Mouse (Mus musculus): ENCODE results near the gene Kcnab1. TPM values are rescaled to one million over a fixed set of nuclear protein-coding genes. Genes with fewer than 3 reads are reported as not detected.
A peak's percentile ranks its signal among the peaks of the same experiment; 100 is the strongest.

Gene Kcnab1
- polyA plus RNA-seq, 1 experiment from 2014 or later = 1.2 TPM

DNA sequence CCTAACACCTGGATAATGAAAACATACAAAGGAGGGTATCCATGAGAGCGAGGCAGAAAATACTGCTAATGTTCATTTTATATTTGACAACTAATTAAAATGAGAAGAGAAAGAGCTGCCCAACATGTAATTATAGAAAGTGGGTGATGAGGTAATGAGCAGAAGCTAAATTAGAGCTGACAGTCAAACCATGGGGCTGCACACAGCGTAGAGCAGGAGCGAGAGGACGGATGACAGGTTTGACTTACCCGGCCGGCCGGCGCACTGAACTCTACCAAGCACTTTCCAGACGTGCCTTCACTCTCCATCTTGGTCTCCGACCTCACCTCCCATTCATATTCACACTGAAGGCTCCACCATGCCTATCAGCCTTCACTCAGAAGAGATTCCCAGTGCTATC lies 168.6 kb downstream of the Kcnab1 start:
- WGBS = 93% methylated on average over 10 of the region's 10 CpGs
- DNase-seq (ENCODE audit: low spot score) (no peak), ATAC-seq (ENCODE audit: low FRiP score, low TSS enrichment) (no peak)
- H3K36me3 ChIP-seq (ENCODE audit: control insufficient read depth, insufficient read depth, low read length) = no peaks in the 10 kb centered on the region
- TF ChIP-seq EP300 (optimal IDR thresholded peaks at IDR 0.05) = no peak
- TF ChIP-seq CTCF (IDR thresholded peaks at IDR 0.05; ENCODE audit: low read depth) = no peak
- no peak overlapping the region for H3K4me3 ChIP-seq (ENCODE audit: low read depth, low read length)
- H3K9me3 ChIP-seq (ENCODE audit: control insufficient read depth, low read length) = no peaks in the 10 kb centered on the region
- no peak overlapping the region for H3K27ac ChIP-seq (replicated peaks)
- no peaks in the 10 kb centered on the region for H3K4me1 ChIP-seq (replicated peaks; ENCODE audit: control insufficient read depth, insufficient read depth)
- H3K4me2 ChIP-seq (replicated peaks; ENCODE audit: low read depth) = no peak overlapping the region
- H3K27me3 ChIP-seq (ENCODE audit: control insufficient read depth, insufficient read depth, low read length) = no peaks in the 10 kb centered on the region
- H3K9ac ChIP-seq (ENCODE audit: low read length) = no peak overlapping the region

GRCm38 (mm10) chr3:65283366-65283765 lies 174.2 kb downstream of the Kcnab1 start:
- Histone ChIP-seq H3K9me3 (ENCODE audit: control insufficient read depth, low read length) (no peaks in the 10 kb centered on the region), H3K9ac (ENCODE audit: low read length) (no peak overlapping the region), H3K27me3 (ENCODE audit: control insufficient read depth, insufficient read depth, low read length) (no peaks in the 10 kb centered on the region), H3K36me3 (ENCODE audit: control insufficient read depth, insufficient read depth, low read length) (no peaks in the 10 kb centered on the region), H3K4me2 (replicated peaks; ENCODE audit: low read depth) (no peak overlapping the region), H3K4me3 (ENCODE audit: low read depth, low read length) (no peak overlapping the region), H3K4me1 (replicated peaks; ENCODE audit: control insufficient read depth, insufficient read depth) (no peaks in the 10 kb centered on the region), H3K27ac (replicated peaks) (no peak overlapping the region)
- DNase-seq (ENCODE audit: low spot score) = no peak
- TF ChIP-seq EP300 (optimal IDR thresholded peaks at IDR 0.05) (no peak), CTCF (IDR thresholded peaks at IDR 0.05; ENCODE audit: low read depth) (no peak)
- ATAC-seq (ENCODE audit: low FRiP score, low TSS enrichment) = no peak
- WGBS = 81% methylated on average over 2 of the region's 2 CpGs

DNA sequence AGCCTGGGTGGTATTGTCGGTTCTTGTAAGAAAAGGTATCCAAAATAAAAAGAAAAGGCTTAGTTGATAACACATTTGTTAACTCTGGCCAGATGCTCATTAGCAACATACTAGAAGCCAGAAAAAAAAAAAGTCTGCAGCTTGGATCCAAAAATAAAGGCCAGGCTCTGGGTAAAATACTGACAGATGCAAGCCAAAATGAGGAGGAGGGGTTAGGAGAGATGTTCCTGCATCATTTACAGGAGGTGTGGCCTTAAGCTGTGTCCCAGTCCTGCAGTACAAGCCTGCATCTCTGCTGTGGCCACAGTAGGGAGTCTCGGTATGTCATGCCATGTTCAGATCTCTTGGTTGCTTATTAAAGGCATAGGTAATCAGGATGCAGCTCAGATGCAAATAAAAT lies 179.8 kb downstream of the Kcnab1 start:
- Histone ChIP-seq H3K9me3 (ENCODE audit: control insufficient read depth, low read length) (no peaks in the 10 kb centered on the region), H3K36me3 (ENCODE audit: control insufficient read depth, insufficient read depth, low read length) (no peaks in the 10 kb centered on the region), H3K4me2 (replicated peaks; ENCODE audit: low read depth) (no peak overlapping the region), H3K27me3 (ENCODE audit: control insufficient read depth, insufficient read depth, low read length) (no peaks in the 10 kb centered on the region), H3K9ac (ENCODE audit: low read length) (no peak overlapping the region), H3K4me3 (ENCODE audit: low read depth, low read length) (no peak overlapping the region), H3K27ac (replicated peaks) (no peak overlapping the region), H3K4me1 (replicated peaks; ENCODE audit: control insufficient read depth, insufficient read depth) (no peaks in the 10 kb centered on the region)
- no peak for ATAC-seq (ENCODE audit: low FRiP score, low TSS enrichment)
- WGBS = 73% methylated on average over 2 of the region's 2 CpGs
- no peak for TF ChIP-seq CTCF (IDR thresholded peaks at IDR 0.05; ENCODE audit: low read depth)
- no peak for TF ChIP-seq EP300 (optimal IDR thresholded peaks at IDR 0.05)
- DNase-seq (ENCODE audit: low spot score) = no peak

DNA sequence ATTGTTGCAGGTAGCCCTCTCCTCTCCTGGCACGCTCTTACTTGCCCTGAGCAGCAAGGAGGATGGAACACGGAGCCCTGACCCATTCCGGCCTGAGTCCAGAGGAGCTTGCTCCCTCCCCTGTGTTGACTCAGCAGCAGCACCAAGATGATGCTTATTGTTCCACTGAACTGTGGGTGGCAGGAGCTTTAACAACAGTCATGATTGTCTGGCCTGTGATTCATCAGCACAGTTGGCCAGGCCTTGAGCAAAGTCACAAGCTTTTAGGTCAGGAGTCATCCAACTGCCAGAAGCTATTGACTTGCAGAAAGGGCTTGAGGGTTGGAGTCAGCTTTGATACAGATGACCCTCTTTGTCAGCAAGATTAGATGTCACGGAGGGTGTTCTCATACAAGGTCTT lies 187.8 kb downstream of the Kcnab1 start:
- TF ChIP-seq CTCF (IDR thresholded peaks at IDR 0.05; ENCODE audit: low read depth) (no peak), EP300 (optimal IDR thresholded peaks at IDR 0.05) (no peak)
- no peaks in the 10 kb centered on the region for H3K4me1 ChIP-seq (replicated peaks; ENCODE audit: control insufficient read depth, insufficient read depth)
- peak; percentile 45; the same call in 1 of the 2 replicates for ATAC-seq (ENCODE audit: low FRiP score, low TSS enrichment)
- no peak overlapping the region for H3K27ac ChIP-seq (replicated peaks)
- no peak overlapping the region for H3K9ac ChIP-seq (ENCODE audit: low read length)
- H3K36me3 ChIP-seq (ENCODE audit: control insufficient read depth, insufficient read depth, low read length) = no peaks in the 10 kb centered on the region
- no peaks in the 10 kb centered on the region for H3K27me3 ChIP-seq (ENCODE audit: control insufficient read depth, insufficient read depth, low read length)
- no peak for DNase-seq (ENCODE audit: low spot score)
- no peaks in the 10 kb centered on the region for H3K9me3 ChIP-seq (ENCODE audit: control insufficient read depth, low read length)
- WGBS = 65% methylated on average over 4 of the region's 4 CpGs
- no peak overlapping the region for H3K4me3 ChIP-seq (ENCODE audit: low read depth, low read length)
- no peak overlapping the region for H3K4me2 ChIP-seq (replicated peaks; ENCODE audit: low read depth)

- H3K4me3 ChIP-seq (ENCODE audit: low read depth, low read length) = no peak overlapping the region
- DNase-seq (ENCODE audit: low spot score) (no peak), ATAC-seq (ENCODE audit: low FRiP score, low TSS enrichment) (no peak)
- H3K9ac ChIP-seq (ENCODE audit: low read length) = no peak overlapping the region
- H3K36me3 ChIP-seq (ENCODE audit: control insufficient read depth, insufficient read depth, low read length) = no peaks in the 10 kb centered on the region
- 87% methylated on average over 4 of the region's 4 CpGs for WGBS
- no peak overlapping the region for H3K27ac ChIP-seq (replicated peaks)
- no peak overlapping the region for H3K4me2 ChIP-seq (replicated peaks; ENCODE audit: low read depth)
- no peaks in the 10 kb centered on the region for H3K27me3 ChIP-seq (ENCODE audit: control insufficient read depth, insufficient read depth, low read length)
- TF ChIP-seq CTCF (IDR thresholded peaks at IDR 0.05; ENCODE audit: low read depth) = no peak
- TF ChIP-seq EP300 (optimal IDR thresholded peaks at IDR 0.05) = no peak
- no peaks in the 10 kb centered on the region for H3K4me1 ChIP-seq (replicated peaks; ENCODE audit: control insufficient read depth, insufficient read depth)
- no peaks in the 10 kb centered on the region for H3K9me3 ChIP-seq (ENCODE audit: control insufficient read depth, low read length)
Observed at GRCm38 (mm10) chr3:65299205-65299604, 190.0 kb downstream of the Kcnab1 start.

DNA sequence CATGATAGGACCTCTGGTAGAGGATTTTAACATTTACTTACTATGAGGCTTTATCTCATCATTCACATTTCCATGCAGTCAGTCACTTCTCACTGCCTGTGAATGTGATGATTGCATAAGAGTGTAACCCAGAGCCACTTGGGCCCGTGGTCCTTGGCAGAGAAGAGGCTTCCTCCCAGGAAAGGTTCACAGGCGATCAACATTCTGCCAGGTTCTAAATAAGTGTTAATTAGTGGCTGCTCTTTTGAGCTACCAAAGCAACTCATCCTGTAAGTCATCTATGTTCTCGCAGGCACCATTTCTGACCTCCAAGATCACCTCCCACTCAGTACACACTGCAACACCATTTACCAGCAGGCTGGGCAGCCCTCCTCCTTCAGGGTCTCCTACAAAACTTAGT lies 192.3 kb downstream of the Kcnab1 start:
- H3K27me3 ChIP-seq (ENCODE audit: control insufficient read depth, insufficient read depth, low read length) = no peaks in the 10 kb centered on the region
- TF ChIP-seq CTCF (IDR thresholded peaks at IDR 0.05; ENCODE audit: low read depth) (no peak), EP300 (optimal IDR thresholded peaks at IDR 0.05) (no peak)
- no peak overlapping the region for H3K4me2 ChIP-seq (replicated peaks; ENCODE audit: low read depth)
- no peak overlapping the region for H3K4me3 ChIP-seq (ENCODE audit: low read depth, low read length)
- H3K9ac ChIP-seq (ENCODE audit: low read length) = no peak overlapping the region
- H3K27ac ChIP-seq (replicated peaks) = no peak overlapping the region
- 67% methylated on average over 3 of the region's 3 CpGs for WGBS
- H3K4me1 ChIP-seq (replicated peaks; ENCODE audit: control insufficient read depth, insufficient read depth) = no peaks in the 10 kb centered on the region
- DNase-seq (ENCODE audit: low spot score) = no peak
- no peaks in the 10 kb centered on the region for H3K36me3 ChIP-seq (ENCODE audit: control insufficient read depth, insufficient read depth, low read length)
- no peaks in the 10 kb centered on the region for H3K9me3 ChIP-seq (ENCODE audit: control insufficient read depth, low read length)
- no peak for ATAC-seq (ENCODE audit: low FRiP score, low TSS enrichment)

All from stomach, postnatal 0 days (tissue).